Mouse (Mus musculus): ENCODE measurements around the gene St5.
A peak's percentile ranks its signal among the peaks of the same experiment; 100 is the strongest.

GRCm38 (mm10) chr7:109510799-109511198 is 192.6 kb downstream of the St5 start:
- TF ChIP-seq USF1 (IDR thresholded peaks at IDR 0.05; ENCODE audit: low read depth, low read length) (peak; percentile 90), EP300 (IDR thresholded peaks at IDR 0.05; ENCODE audit: low read depth in 1 of 2, low read length in 2 of 2) (peak; percentile 34 to 37; a peak in 3 of 4 replicates)
